In genomic region chr11:75162591-75163080, GRCm38 (mm10) we compare ENCODE assay signal across 12 mouse cellular contexts. TPM values are rescaled to one million over a fixed set of nuclear protein-coding genes. Genes with fewer than 3 reads are reported as not detected.
DNase-seq lines count a peak whose midpoint lies in the region; ATAC-seq and TF ChIP-seq lines count a peak whose summit lies in the region.
"Had no signal": no experiment of that assay in that cellular context is flagged by ENCODE, and none has a peak within 500 bp of the region (broad histone marks: within the 10 kb centered on the region; RNA-seq: fewer than 3 reads in every experiment).

No protein-coding gene starts in this region.

- ATAC-seq in heart, embryonic 14.5 days (ENCODE audit: insufficient number of reproducible peaks, insufficient read depth, low FRiP score, low read depth), result no peak
- no peak for ATAC-seq in liver, postnatal 0 days
- ATAC-seq in liver, embryonic 11.5 days (replicated peaks; ENCODE audit: low FRiP score), result no peak
- no peak for ATAC-seq in embryonic facial prominence, embryonic 15.5 days (ENCODE audit: insufficient number of reproducible peaks, low FRiP score, low TSS enrichment, low read depth)
- no peak for ATAC-seq in forebrain, postnatal 0 days
- ATAC-seq: Patski had no signal

- no peak for DNase-seq in heart, embryonic 10.5 days (ENCODE audit: low spot score)
- DNase-seq in liver, postnatal 0 days, result peak; percentile 13
- no peak for DNase-seq in liver, embryonic 11.5 days (ENCODE audit: low spot score)
- no peak for DNase-seq in forebrain, postnatal 0 days
- DNase-seq: right cerebral cortex, postnatal 25 days; thymus, postnatal 4 days had no signal

- TF ChIP-seq CTCF in liver, postnatal 0 days (IDR thresholded peaks at IDR 0.05; ENCODE audit: low read depth), result no peak
- no peak for TF ChIP-seq CTCF in small intestine, adult 2 months (IDR thresholded peaks at IDR 0.05; ENCODE audit: extremely low read depth, insufficient read length, insufficient replicate concordance, low read depth, low read length)
- no peak for TF ChIP-seq CTCF in forebrain, postnatal 0 days (IDR thresholded peaks at IDR 0.05; ENCODE audit: low read depth)

- no peak for TF ChIP-seq POLR2A in small intestine, adult 2 months (IDR thresholded peaks at IDR 0.05; ENCODE audit: low read depth, low read length)

- H3K4me2 ChIP-seq in heart, embryonic 14.5 days (ENCODE audit: low read length), result peak overlapping the region; percentile 17; the same call in 1 of the 2 replicates
- no peak overlapping the region for H3K4me2 ChIP-seq in liver, postnatal 0 days (ENCODE audit: low read depth, low read length)
- no peak overlapping the region for H3K4me2 ChIP-seq in liver, embryonic 11.5 days
- no peak overlapping the region for H3K4me2 ChIP-seq in embryonic facial prominence, embryonic 15.5 days (replicated peaks)
- no peak overlapping the region for H3K4me2 ChIP-seq in forebrain, postnatal 0 days (ENCODE audit: low read depth)

- H3K4me1 ChIP-seq in heart, embryonic 14.5 days (ENCODE audit: control insufficient read depth in 2 of 2, insufficient read depth in 2 of 2, low read length in 2 of 2), result peaks cover 9 to 41% of the 10 kb centered on the region in 2 experiments; a peak in 3 of 4 replicates
- peaks cover 38% of the 10 kb centered on the region for H3K4me1 ChIP-seq in heart, embryonic 10.5 days
- peaks cover 36% of the 10 kb centered on the region for H3K4me1 ChIP-seq in liver, postnatal 0 days (ENCODE audit: insufficient read depth)
- H3K4me1 ChIP-seq in liver, embryonic 11.5 days (replicated peaks; ENCODE audit: control insufficient read depth, insufficient read depth, low read length), result peaks cover 31% of the 10 kb centered on the region
- peaks cover 58% of the 10 kb centered on the region for H3K4me1 ChIP-seq in embryonic facial prominence, embryonic 15.5 days
- peaks cover 27% of the 10 kb centered on the region for H3K4me1 ChIP-seq in small intestine, adult 2 months (ENCODE audit: control insufficient read depth, insufficient read depth, insufficient read length, low read length)
- no peaks in the 10 kb centered on the region for H3K4me1 ChIP-seq in forebrain, postnatal 0 days (ENCODE audit: insufficient read depth)

- H3K4me3 ChIP-seq in heart, embryonic 14.5 days (ENCODE audit: control insufficient read depth in 1 of 2, insufficient read depth in 1 of 2, low read depth in 1 of 2, low read length in 2 of 2), result no peak overlapping the region
- no peak overlapping the region for H3K4me3 ChIP-seq in heart, embryonic 10.5 days
- H3K4me3 ChIP-seq in liver, postnatal 0 days (ENCODE audit: low read depth, low read length), result no peak overlapping the region
- no peak overlapping the region for H3K4me3 ChIP-seq in liver, embryonic 11.5 days (ENCODE audit: low read depth, low read length)
- no peak overlapping the region for H3K4me3 ChIP-seq in embryonic facial prominence, embryonic 15.5 days (replicated peaks)
- no peak overlapping the region for H3K4me3 ChIP-seq in small intestine, adult 2 months (ENCODE audit: low read depth, low read length)
- H3K4me3 ChIP-seq in forebrain, postnatal 0 days (ENCODE audit: low read depth, low read length), result no peak overlapping the region
- H3K4me3 ChIP-seq: erythroblast, embryonic 14.5 days; midbrain, embryonic 10.5 days had no signal

- no peak overlapping the region for H3K27ac ChIP-seq in heart, embryonic 14.5 days (replicated peaks in 1 of 2; ENCODE audit: control insufficient read depth in 1 of 2, insufficient read depth in 1 of 2, low read depth in 2 of 2, low read length in 2 of 2)
- H3K27ac ChIP-seq in heart, embryonic 10.5 days, result no peak overlapping the region
- no peak overlapping the region for H3K27ac ChIP-seq in liver, postnatal 0 days (ENCODE audit: low read depth)
- no peak overlapping the region for H3K27ac ChIP-seq in liver, embryonic 11.5 days (ENCODE audit: low read depth, low read length)
- H3K27ac ChIP-seq in embryonic facial prominence, embryonic 15.5 days (replicated peaks), result peak overlapping the region; percentile 55; the same call in 1 of the 2 replicates
- H3K27ac ChIP-seq in small intestine, adult 2 months (ENCODE audit: insufficient read depth, low read depth, low read length), result peak overlapping the region; percentile 20; the same call in 1 of the 2 replicates
- no peak overlapping the region for H3K27ac ChIP-seq in forebrain, postnatal 0 days (ENCODE audit: low read depth, low read length)
- H3K27ac ChIP-seq: midbrain, embryonic 10.5 days had no signal

- H3K9me3 ChIP-seq in heart, embryonic 14.5 days (ENCODE audit: control insufficient read depth, low read length), result no peaks in the 10 kb centered on the region
- no peaks in the 10 kb centered on the region for H3K9me3 ChIP-seq in heart, embryonic 10.5 days
- H3K9me3 ChIP-seq in liver, postnatal 0 days (ENCODE audit: low read length), result no peaks in the 10 kb centered on the region
- H3K9me3 ChIP-seq in liver, embryonic 11.5 days (ENCODE audit: control insufficient read depth, low read length), result no peaks in the 10 kb centered on the region
- H3K9me3 ChIP-seq in embryonic facial prominence, embryonic 15.5 days (replicated peaks), result no peaks in the 10 kb centered on the region
- H3K9me3 ChIP-seq in forebrain, postnatal 0 days (ENCODE audit: low read length), result no peaks in the 10 kb centered on the region
- H3K9me3 ChIP-seq: midbrain, embryonic 10.5 days had no signal

- TF ChIP-seq EP300 in liver, postnatal 0 days (IDR thresholded peaks at IDR 0.05; ENCODE audit: low read depth), result no peak

- H3K36me3 ChIP-seq in heart, embryonic 14.5 days (ENCODE audit: control insufficient read depth, insufficient read depth, low read length), result peaks cover 77% of the 10 kb centered on the region
- H3K36me3 ChIP-seq in heart, embryonic 10.5 days, result peaks cover 50% of the 10 kb centered on the region
- H3K36me3 ChIP-seq in liver, postnatal 0 days (replicated peaks; ENCODE audit: insufficient read depth, low read length), result peaks cover 21% of the 10 kb centered on the region
- peaks cover 4% of the 10 kb centered on the region; the same call in 1 of the 2 replicates for H3K36me3 ChIP-seq in liver, embryonic 11.5 days (ENCODE audit: control insufficient read depth, insufficient read depth, low read length)
- peaks cover 48% of the 10 kb centered on the region for H3K36me3 ChIP-seq in embryonic facial prominence, embryonic 15.5 days
- peaks cover 47% of the 10 kb centered on the region for H3K36me3 ChIP-seq in small intestine, adult 2 months (ENCODE audit: control insufficient read depth, insufficient read depth, low read length)
- H3K36me3 ChIP-seq in forebrain, postnatal 0 days (ENCODE audit: insufficient read depth), result peaks cover 28% of the 10 kb centered on the region

- H3K9ac ChIP-seq in heart, embryonic 14.5 days (ENCODE audit: low read length), result no peak overlapping the region; the same call in 1 of the 2 replicates
- H3K9ac ChIP-seq in liver, postnatal 0 days (replicated peaks), result no peak overlapping the region
- H3K9ac ChIP-seq in liver, embryonic 11.5 days (ENCODE audit: low read depth, low read length), result no peak overlapping the region
- H3K9ac ChIP-seq in embryonic facial prominence, embryonic 15.5 days, result no peak overlapping the region
- no peak overlapping the region for H3K9ac ChIP-seq in forebrain, postnatal 0 days

- WGBS in heart, embryonic 14.5 days, result 82% methylated on average over 12 of the region's 12 CpGs
- 87% methylated on average over 12 of the region's 12 CpGs for WGBS in heart, embryonic 10.5 days
- WGBS in liver, postnatal 0 days (ENCODE audit: insufficient replicate concordance), result 93% methylated on average over 12 of the region's 12 CpGs
- WGBS in liver, embryonic 11.5 days, result 91% methylated on average over 12 of the region's 12 CpGs
- WGBS in embryonic facial prominence, embryonic 15.5 days, result 85% methylated on average over 12 of the region's 12 CpGs
- 83% methylated on average over 12 of the region's 12 CpGs for WGBS in small intestine, adult 2 months
- WGBS in forebrain, postnatal 0 days, result 93% methylated on average over 12 of the region's 12 CpGs

- H3K27me3 ChIP-seq in heart, embryonic 14.5 days (ENCODE audit: control insufficient read depth, insufficient read depth, low read length), result peaks cover 21% of the 10 kb centered on the region
- H3K27me3 ChIP-seq in heart, embryonic 10.5 days (ENCODE audit: insufficient read depth, poor library complexity, severe bottlenecking), result peaks cover 54% of the 10 kb centered on the region
- peaks cover 34% of the 10 kb centered on the region for H3K27me3 ChIP-seq in liver, postnatal 0 days (ENCODE audit: insufficient read depth, low read length)
- peaks cover 32% of the 10 kb centered on the region for H3K27me3 ChIP-seq in liver, embryonic 11.5 days (replicated peaks; ENCODE audit: control insufficient read depth, insufficient read depth, low read length)
- peaks cover 37% of the 10 kb centered on the region for H3K27me3 ChIP-seq in embryonic facial prominence, embryonic 15.5 days
- H3K27me3 ChIP-seq in small intestine, adult 2 months (ENCODE audit: control insufficient read depth, insufficient read depth, low read length), result peaks cover 18% of the 10 kb centered on the region
- H3K27me3 ChIP-seq in forebrain, postnatal 0 days (ENCODE audit: insufficient read depth, low read length), result peaks cover 35% of the 10 kb centered on the region
- H3K27me3 ChIP-seq: Patski had no signal

RNA-seq across cellular contexts. Expression of gene Hic1, which starts 6.7 kb away (rescaled TPM):
- 6.4 and 6.8 TPM in 2 replicates for polyA plus RNA-seq in heart, embryonic 14.5 days (2014; fragmentation: Nextera tagmentation; extraction: Ambion mirVana)
- polyA plus RNA-seq in heart, embryonic 10.5 days (2016; fragmentation: Nextera tagmentation; extraction: Ambion mirVana), result 1.9 and 2.1 TPM in 2 replicates
- polyA plus RNA-seq in liver, postnatal 0 days (2015; fragmentation: Nextera tagmentation; extraction: Ambion mirVana), result 1.1 and 1.5 TPM in 2 replicates
- 2.7 and 3.2 TPM in 2 replicates for polyA plus RNA-seq in liver, embryonic 11.5 days (2014; fragmentation: Nextera tagmentation; extraction: Ambion mirVana)
- 17.7 and 19.8 TPM in 2 replicates for polyA plus RNA-seq in embryonic facial prominence, embryonic 15.5 days (2015; fragmentation: Nextera tagmentation; extraction: Ambion mirVana)
- 22.9 and 29.6 TPM in 2 replicates for polyA plus RNA-seq in small intestine, adult 2 months (2012; rRNA removed)
- 4.2 and 4.5 TPM in 2 replicates for total RNA-seq in forebrain, postnatal 0 days (2014; rRNA removed)
- 1.7 TPM in 2 replicates for polyA plus RNA-seq in forebrain, postnatal 0 days (2015; fragmentation: Nextera tagmentation; extraction: Ambion mirVana)

RNA-seq across cellular contexts. Expression of gene Ovca2, which starts 16.0 kb away (rescaled TPM):
- polyA plus RNA-seq in heart, embryonic 14.5 days (2014; fragmentation: Nextera tagmentation; extraction: Ambion mirVana), result 19.4 and 19.7 TPM in 2 replicates
- 24.0 and 29.0 TPM in 2 replicates for polyA plus RNA-seq in heart, embryonic 10.5 days (2016; fragmentation: Nextera tagmentation; extraction: Ambion mirVana)
- polyA plus RNA-seq in liver, postnatal 0 days (2015; fragmentation: Nextera tagmentation; extraction: Ambion mirVana), result 12.4 and 13.6 TPM in 2 replicates
- 24.9 and 32.1 TPM in 2 replicates for polyA plus RNA-seq in liver, embryonic 11.5 days (2014; fragmentation: Nextera tagmentation; extraction: Ambion mirVana)
- polyA plus RNA-seq in embryonic facial prominence, embryonic 15.5 days (2015; fragmentation: Nextera tagmentation; extraction: Ambion mirVana), result 23.8 and 25.1 TPM in 2 replicates
- 12.8 and 14.2 TPM in 2 replicates for polyA plus RNA-seq in small intestine, adult 2 months (2012; rRNA removed)
- 15.5 and 19.6 TPM in 2 replicates for total RNA-seq in forebrain, postnatal 0 days (2014; rRNA removed)
- 11.5 and 16.3 TPM in 2 replicates for polyA plus RNA-seq in forebrain, postnatal 0 days (2015; fragmentation: Nextera tagmentation; extraction: Ambion mirVana)

RNA-seq across cellular contexts. Expression of gene Dph1, which starts 28.4 kb away (rescaled TPM):
- polyA plus RNA-seq in heart, embryonic 14.5 days (2014; fragmentation: Nextera tagmentation; extraction: Ambion mirVana), result 23.1 and 23.7 TPM in 2 replicates
- 26.8 and 28.0 TPM in 2 replicates for polyA plus RNA-seq in heart, embryonic 10.5 days (2016; fragmentation: Nextera tagmentation; extraction: Ambion mirVana)
- polyA plus RNA-seq in liver, postnatal 0 days (2015; fragmentation: Nextera tagmentation; extraction: Ambion mirVana), result 10.9 and 13.0 TPM in 2 replicates
- polyA plus RNA-seq in liver, embryonic 11.5 days (2014; fragmentation: Nextera tagmentation; extraction: Ambion mirVana), result 30.3 and 34.0 TPM in 2 replicates
- polyA plus RNA-seq in embryonic facial prominence, embryonic 15.5 days (2015; fragmentation: Nextera tagmentation; extraction: Ambion mirVana), result 20.5 and 21.0 TPM in 2 replicates
- polyA plus RNA-seq in small intestine, adult 2 months (2012; rRNA removed), result 9.9 and 13.7 TPM in 2 replicates
- 19.5 and 21.0 TPM in 2 replicates for total RNA-seq in forebrain, postnatal 0 days (2014; rRNA removed)
- 12.7 and 13.8 TPM in 2 replicates for polyA plus RNA-seq in forebrain, postnatal 0 days (2015; fragmentation: Nextera tagmentation; extraction: Ambion mirVana)

RNA-seq across cellular contexts. Expression of gene Rtn4rl1, which starts 30.9 kb away (rescaled TPM):
- polyA plus RNA-seq in heart, embryonic 14.5 days (2014; fragmentation: Nextera tagmentation; extraction: Ambion mirVana), result 17.0 and 17.3 TPM in 2 replicates
- polyA plus RNA-seq in heart, embryonic 10.5 days (2016; fragmentation: Nextera tagmentation; extraction: Ambion mirVana), result 9.7 and 16.6 TPM in 2 replicates
- 1.5 and 2.0 TPM in 2 replicates for polyA plus RNA-seq in liver, postnatal 0 days (2015; fragmentation: Nextera tagmentation; extraction: Ambion mirVana)
- polyA plus RNA-seq in liver, embryonic 11.5 days (2014; fragmentation: Nextera tagmentation; extraction: Ambion mirVana), result 1.7 and 2.9 TPM in 2 replicates
- polyA plus RNA-seq in embryonic facial prominence, embryonic 15.5 days (2015; fragmentation: Nextera tagmentation; extraction: Ambion mirVana), result 6.4 and 7.3 TPM in 2 replicates
- polyA plus RNA-seq in small intestine, adult 2 months (2012; rRNA removed), result 8.6 and 11.8 TPM in 2 replicates
- 10.6 and 11.0 TPM in 2 replicates for total RNA-seq in forebrain, postnatal 0 days (2014; rRNA removed)
- 11.9 and 15.6 TPM in 2 replicates for polyA plus RNA-seq in forebrain, postnatal 0 days (2015; fragmentation: Nextera tagmentation; extraction: Ambion mirVana)
- polyA plus RNA-seq: erythroblast, embryonic 14.5 days had no signal

Comparison
In these comparisons a context has a peak if more than half of its experiments do, and no peak if none do; other contexts are left out.
1. H3K27ac ChIP-seq: peak in embryonic facial prominence, embryonic 15.5 days (single experiment) and small intestine, adult 2 months (single experiment); none in heart, embryonic 14.5 days (0 of 2), heart, embryonic 10.5 days (single experiment), liver, postnatal 0 days (single experiment), liver, embryonic 11.5 days (single experiment) and forebrain, postnatal 0 days (single experiment).